Mouse (Mus musculus) heart, embryonic 11.5 days (tissue): ENCODE results near the gene Atg5. TPM values are rescaled to one million over a fixed set of nuclear protein-coding genes. Genes with fewer than 3 reads are reported as not detected.
A peak's percentile ranks its signal among the peaks of the same experiment; 100 is the strongest.

ENCODE experiments used
- microRNA counts: library from miRNA; unstranded; fragments of <30 nt; microRNA quantifications from one replicate; lab custom pipeline; 2015
- microRNA-seq: library from miRNA; unstranded; fragments of <30 nt; microRNA quantifications from one replicate; pipeline ENCODE4, GENCODE M21; 2016; ENCODE audit warnings: borderline number of aligned reads
- polyA plus RNA-seq: library from polyadenylated mRNA; unstranded; fragments of >200 nt; fragmentation: Nextera tagmentation; extraction: Ambion mirVana; gene quantifications from 2 replicates; pipeline ENCODE4 v1.2.1, GENCODE M21; 2014

Atg5 gene
- polyA plus RNA-seq, 1 experiment from 2014 or later, result 30.6 TPM

MicroRNAs encoded within 50 kb of the gene (microRNA counts, 519-probe panel; counts per million panel counts)
- microRNA mmu-miR-1929 (lab: Ali Mortazavi, UCI), result 32.2 counts per million

Small RNA genes lying within 50 kb of the gene (microRNA-seq; reads per million reads assigned to microRNA genes)
- 0.75 reads per million, percentile 6 among the genes with 10 or more reads in this experiment for gene Mir1929

Other genes starting within 250 kb of the Atg5 start
- 0.11 and 0.14 TPM in 2 replicates for gene Crybg1, start 119.5 kb upstream of the Atg5 start, polyA plus RNA-seq